Mouse (Mus musculus) intestine, embryonic 14.5 days (tissue): ENCODE measurements at regions not wholly inside any gene's neighbourhood (a gene's known extent, or its start where the extent isn't known, plus 50 kb on each side); places are given as distances from the start of the nearest gene placed in this dataset.

Experiments used
- ATAC-seq: fragments of 200-750 bp; cut with Nextera tagmentation; replicated peaks from 2 replicates; pipeline ENCODE4 v1.8.0; 2017; ENCODE audit warnings: low read depth, moderate number of reproducible peaks, moderate TSS enrichment, moderate library complexity; ENCODE audit not compliant: low FRiP score, low TSS enrichment
- DNase-seq: peaks from one replicate; pipeline ENCODE4 v3.0.0-alpha.2; 2018; ENCODE audit warnings: low spot score
- H3K27ac ChIP-seq: fragments of 300-500 bp; sonication (generic); 2 replicates; pipeline ENCODE4 v1.5.1; 2014; ENCODE audit warnings: low read depth, mild to moderate bottlenecking, control low read depth
- H3K27me3 ChIP-seq: fragments of 300-500 bp; sonication (generic); replicated peaks from 2 replicates; pipeline ENCODE4 v1.6.1; 2014; ENCODE audit warnings: low read length, control low read depth; ENCODE audit not compliant: control insufficient read depth, insufficient read depth
- H3K36me3 ChIP-seq: fragments of 300-500 bp; sonication (generic); 2 replicates; pipeline ENCODE4 v1.6.1; 2014; ENCODE audit warnings: low read length, control low read depth; ENCODE audit not compliant: control insufficient read depth, insufficient read depth
- H3K4me1 ChIP-seq: fragments of 300-500 bp; sonication (generic); replicated peaks from 2 replicates; pipeline ENCODE4 v1.6.1; 2014; ENCODE audit warnings: low read length, control low read depth, mixed read lengths; ENCODE audit not compliant: control insufficient read depth, insufficient read depth
- H3K4me2 ChIP-seq: fragments of 300-500 bp; sonication (generic); 2 replicates; pipeline ENCODE4 v1.6.1; 2014; ENCODE audit warnings: low read length
- H3K4me3 ChIP-seq: fragments of 300-500 bp; sonication (generic); 2 replicates; pipeline ENCODE4 v1.5.1; 2014; ENCODE audit warnings: low read depth, low read length, control low read depth, mixed read lengths
- H3K9ac ChIP-seq: fragments of 300-500 bp; sonication (generic); 2 replicates; pipeline ENCODE4 v1.6.1; 2014; ENCODE audit warnings: mild to moderate bottlenecking, low read length
- H3K9me3 ChIP-seq: fragments of 300-500 bp; sonication (generic); 2 replicates; pipeline ENCODE4 v1.6.1; 2016; ENCODE audit warnings: low read length, control low read depth; ENCODE audit not compliant: control insufficient read depth
- WGBS: fragments of 180-500 bp; shearing (Covaris S2); extraction: QIAGEN DNeasy Blood & Tissue Kit; methylation state at CpG from one replicate; pipeline ENCODE4 v1.1.7; 2014; 5-methylcytosine and 5-hydroxymethylcytosine counted together

- Histone ChIP-seq H3K9me3 (no peaks in the 10 kb centered on the region), H3K4me2 (no peak overlapping the region), H3K27me3 (no peaks in the 10 kb centered on the region), H3K9ac (no peak overlapping the region), H3K36me3 (no peaks in the 10 kb centered on the region), H3K4me3 (no peak overlapping the region), H3K4me1 (no peaks in the 10 kb centered on the region), H3K27ac (no peak overlapping the region)
- WGBS: 60% methylated on average over 3 of the region's 3 CpGs
- ATAC-seq: no peak
- DNase-seq: no peak
Observed at GRCm38 (mm10) chr12:91915486-91915885, 66.5 kb upstream of the Sel1l start.

GRCm38 (mm10) chr12:91910529-91910928 lies 61.6 kb upstream of the Sel1l start:
- Histone ChIP-seq H3K9ac (no peak overlapping the region), H3K27me3 (no peaks in the 10 kb centered on the region), H3K4me3 (no peak overlapping the region), H3K4me1 (no peaks in the 10 kb centered on the region), H3K36me3 (no peaks in the 10 kb centered on the region), H3K4me2 (no peak overlapping the region), H3K9me3 (no peaks in the 10 kb centered on the region), H3K27ac (no peak overlapping the region)
- WGBS: 39% methylated on average over 8 of the region's 8 CpGs
- ATAC-seq: no peak
- no peak for DNase-seq
